Mouse (Mus musculus) adrenal gland, adult 2 months (tissue): ENCODE results near the gene Lman1l. TPM values are rescaled to one million over a fixed set of nuclear protein-coding genes. Genes with fewer than 3 reads are reported as not detected.

Source experiments
- DNase-seq: peaks from one replicate; pipeline ENCODE4 v3.0.0; 2021
- polyA plus RNA-seq: library from polyadenylated mRNA; depleted of rRNA; stranded (reverse); fragments of >200 nt; gene quantifications from 2 replicates; pipeline ENCODE4 v1.2.3, GENCODE M21; 2012
- total RNA-seq, 2 experiments: library from RNA; stranded (reverse); gene quantifications; 2 replicates each; pipeline ENCODE4 v1.2.3; 2021

The Lman1l gene
- total and polyA plus RNA-seq, 3 experiments: not detected

DNA sequence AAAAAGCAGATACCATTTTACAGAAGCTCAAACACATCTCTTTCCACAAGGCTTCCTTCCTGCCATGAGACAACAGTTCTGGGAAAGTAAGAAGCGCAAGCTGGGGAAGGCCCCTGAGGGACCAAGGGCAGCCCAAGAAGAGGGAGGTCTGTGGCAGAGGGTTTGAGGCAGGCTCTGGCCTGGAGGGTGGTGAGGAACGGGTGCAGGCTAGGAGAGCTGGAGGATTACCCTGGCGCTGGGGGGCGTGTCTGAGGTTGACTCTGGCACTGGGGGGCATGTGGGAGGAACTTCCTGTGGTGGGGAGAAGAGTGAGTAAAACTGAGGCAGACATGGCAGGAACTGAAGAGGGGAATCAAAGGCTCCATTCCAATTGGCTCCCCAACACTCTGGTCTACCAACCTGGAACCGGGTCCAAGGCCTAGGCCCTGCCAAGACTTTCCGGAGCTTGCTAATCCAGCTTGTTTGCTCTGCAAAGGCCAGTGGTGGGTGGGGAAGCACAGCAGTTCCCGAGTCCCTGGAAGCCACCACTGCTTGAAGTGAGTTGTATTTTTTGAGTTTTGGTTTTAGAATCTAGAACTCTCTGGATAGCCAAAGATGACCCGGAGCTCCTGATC, 2.9 kb downstream of the Lman1l start:
- no peak for DNase-seq

DNA sequence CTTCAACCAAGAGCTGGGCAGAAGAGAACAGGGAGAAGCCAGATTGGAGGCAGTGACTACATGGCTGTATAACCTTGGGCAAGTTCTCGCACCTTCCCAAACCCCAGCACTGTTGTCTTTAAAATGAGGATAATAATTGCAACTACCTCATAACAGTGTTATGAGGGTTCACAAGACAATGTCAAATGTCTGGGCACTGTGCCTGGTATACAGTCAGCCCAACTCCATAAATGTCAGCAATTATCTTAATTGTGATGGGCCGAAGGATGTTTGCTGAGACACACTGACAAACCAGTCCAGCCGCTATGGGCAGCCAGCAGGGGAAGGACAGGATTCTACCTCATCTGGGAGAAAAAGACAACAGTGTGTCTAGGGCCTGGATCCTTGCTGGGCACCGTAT, 5.8 kb downstream of the Lman1l start:
- DNase-seq: peak; percentile 68

DNA sequence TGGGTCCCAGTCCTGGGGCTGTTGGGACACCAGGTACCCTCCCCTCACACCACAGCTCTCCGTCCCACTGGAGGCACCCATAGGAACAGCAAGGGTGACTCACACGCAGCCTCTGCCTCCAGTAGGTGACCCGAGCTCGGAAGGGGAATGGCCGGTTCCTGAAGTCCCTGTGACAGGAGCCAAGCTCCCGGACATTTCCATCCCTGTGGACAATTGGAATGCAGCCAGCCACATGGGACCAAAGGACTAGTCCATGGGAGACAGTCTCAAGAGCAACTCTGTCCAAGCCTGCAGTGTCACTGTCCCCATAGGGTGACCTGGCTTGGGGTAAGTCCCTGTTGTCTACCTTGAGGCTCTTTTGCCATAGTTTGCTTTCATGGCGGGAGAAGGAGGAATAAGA, 6.6 kb downstream of the Lman1l start:
- DNase-seq: no peak

DNA sequence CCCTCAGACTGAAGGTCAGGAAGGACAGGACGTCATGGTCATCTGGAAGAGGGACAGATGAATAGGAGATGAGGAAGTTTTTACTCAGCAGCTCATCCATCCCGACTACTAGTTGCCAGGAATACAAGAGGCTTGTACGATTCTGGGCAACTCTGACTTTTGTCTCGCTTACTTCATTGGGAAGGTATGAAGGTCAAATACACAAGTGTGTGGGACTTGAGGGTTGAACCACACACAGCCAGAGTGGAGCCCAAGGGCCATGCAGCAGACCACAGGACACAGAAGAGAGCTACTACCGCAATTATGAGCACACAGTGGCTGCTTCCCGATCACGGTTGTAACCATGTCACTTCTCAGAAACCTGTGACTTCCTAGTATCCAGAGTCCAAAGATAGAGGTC, 8.0 kb downstream of the Lman1l start:
- DNase-seq: no peak

DNA sequence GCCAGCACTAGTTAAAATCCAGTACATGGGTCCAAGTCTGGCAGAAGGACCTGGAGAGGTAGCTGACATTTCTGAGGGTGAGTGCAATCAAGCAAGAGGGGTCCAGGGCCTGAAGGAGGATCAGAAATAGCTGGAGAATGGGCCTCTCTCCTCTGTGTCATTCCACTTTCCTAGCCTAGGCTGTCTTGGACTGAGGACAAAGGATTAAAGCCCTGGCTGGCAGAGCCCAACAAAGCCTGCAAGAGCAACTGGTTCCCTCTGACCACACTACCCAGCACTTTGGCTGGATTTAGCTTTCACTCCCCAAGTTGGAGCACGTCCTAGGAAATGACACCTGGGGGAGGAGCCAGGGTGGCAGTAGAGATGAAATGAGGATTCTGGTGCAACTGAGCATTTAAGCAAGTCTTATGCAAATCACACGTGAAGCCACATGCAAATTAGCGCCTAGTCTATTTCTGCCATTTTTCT, 10.2 kb downstream of the Lman1l start:
- no peak for DNase-seq

DNA sequence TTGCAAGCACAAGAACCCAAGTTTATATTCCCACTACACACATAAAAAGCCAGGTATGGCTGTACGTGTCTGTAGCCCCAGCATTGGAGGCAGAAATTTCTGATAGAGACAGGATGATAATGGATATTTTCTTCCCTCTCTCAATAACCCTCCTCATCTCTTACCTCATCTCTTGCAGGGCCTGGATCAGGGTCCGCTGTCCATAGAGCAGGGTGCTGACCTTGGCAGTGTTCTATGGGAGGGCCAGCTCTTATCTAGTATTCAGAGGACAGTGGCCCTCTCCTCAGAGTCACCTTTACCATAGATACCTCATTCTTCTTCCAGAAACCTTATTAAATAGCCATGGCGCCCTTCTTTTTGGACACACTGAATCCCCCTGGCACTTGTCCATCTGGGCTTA, 10.8 kb downstream of the Lman1l start:
- DNase-seq: no peak

DNA sequence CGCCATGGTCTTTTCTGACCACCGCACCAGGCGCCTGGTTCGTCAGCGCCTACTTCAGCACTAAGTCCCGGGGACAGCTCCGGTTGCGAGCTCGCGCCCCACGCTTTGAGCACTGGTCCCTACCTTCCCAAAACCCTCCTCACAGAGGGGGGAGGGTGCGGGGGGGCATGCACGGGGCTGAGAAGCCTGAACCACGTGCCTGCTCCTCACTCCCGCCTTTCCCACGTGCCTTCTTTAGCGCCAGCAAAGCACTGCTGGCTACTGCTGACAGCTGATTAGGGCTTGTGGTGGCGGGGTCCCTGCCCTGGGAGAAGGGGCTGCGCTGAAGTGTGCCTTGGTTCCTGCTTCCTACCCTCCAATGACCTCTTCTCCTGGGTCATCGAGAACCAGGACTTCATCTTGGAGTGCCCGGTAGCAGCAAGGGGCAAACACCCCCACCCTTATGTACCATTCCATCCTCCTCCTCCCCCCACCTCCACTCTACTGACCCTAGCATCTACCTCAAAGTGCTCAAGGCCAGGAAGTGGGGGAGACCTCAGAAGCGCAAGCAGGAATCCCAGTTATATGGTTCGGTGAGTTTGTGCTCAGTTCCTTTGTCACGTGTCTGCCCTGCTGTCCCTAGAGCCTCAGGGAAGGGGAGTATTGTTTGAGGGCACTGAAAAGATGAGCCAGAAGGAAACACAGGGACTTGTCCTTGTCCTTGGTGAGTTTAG, 14.3 kb downstream of the Lman1l start, which contains the start of gene Cplx3:
TSS of gene Cplx3 (minus strand) at position 143 of the 713 bp plus-strand sequence.
- DNase-seq: no peak

DNA sequence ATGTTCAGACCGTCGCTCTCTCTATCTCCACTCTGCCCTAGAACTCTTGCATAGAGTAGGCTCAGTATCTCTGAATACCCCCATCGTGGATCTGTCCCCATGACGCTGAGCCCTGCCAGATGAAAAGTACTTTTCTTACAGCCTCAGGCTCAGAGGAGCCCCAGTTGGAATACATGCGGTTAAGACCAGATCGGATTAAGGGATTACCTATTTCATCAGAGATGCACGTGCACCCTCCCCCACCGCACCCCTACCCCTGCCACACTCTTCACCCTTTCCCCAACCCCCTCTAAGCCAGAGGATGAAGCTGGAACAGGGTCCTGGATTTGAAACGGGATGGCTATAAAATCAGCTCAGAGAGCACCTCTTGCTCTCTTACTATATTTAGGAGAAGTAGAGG, 15.1 kb downstream of the Lman1l start:
- no peak for DNase-seq

DNA sequence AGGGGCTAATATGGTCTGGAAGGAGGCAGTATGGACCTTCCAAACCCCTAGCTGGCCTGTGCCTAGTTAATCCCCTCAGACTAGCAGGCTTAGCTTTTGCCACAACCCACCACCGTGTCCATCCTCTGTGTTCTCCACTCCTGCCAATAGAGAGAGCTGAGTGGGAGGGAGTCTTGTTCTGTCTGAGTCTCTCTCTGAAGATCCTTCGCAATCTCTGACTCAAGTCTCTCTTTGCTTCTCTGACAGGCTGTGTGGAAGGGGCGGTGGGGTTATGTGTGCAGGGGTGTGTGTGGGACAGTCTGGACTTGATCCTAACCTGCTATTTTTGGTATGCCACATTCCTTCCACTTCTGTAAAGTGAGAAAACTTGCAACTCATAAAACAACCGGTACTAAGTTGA, 15.7 kb downstream of the Lman1l start:
- no peak for DNase-seq

DNA sequence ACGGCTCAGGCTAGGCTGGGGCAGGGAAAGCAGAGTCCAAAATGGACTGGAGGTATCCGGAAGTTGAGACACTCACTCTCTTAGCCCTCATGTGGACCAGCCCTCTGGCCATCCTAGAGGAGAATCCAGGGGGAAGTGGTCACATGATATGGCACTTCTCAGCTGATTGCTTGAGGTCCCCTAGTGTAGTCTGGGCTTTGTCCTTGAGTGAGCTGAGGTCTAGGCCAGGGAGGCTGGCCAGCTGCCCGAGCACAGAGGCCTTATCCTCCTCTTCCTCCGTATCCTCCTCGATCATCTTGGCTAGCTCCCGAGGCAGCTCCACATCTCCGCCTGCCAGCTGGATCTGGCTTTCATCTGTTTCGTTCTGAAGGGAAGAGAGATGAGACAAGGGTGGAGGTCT, 18.5 kb downstream of the Lman1l start:
- no peak for DNase-seq

DNA sequence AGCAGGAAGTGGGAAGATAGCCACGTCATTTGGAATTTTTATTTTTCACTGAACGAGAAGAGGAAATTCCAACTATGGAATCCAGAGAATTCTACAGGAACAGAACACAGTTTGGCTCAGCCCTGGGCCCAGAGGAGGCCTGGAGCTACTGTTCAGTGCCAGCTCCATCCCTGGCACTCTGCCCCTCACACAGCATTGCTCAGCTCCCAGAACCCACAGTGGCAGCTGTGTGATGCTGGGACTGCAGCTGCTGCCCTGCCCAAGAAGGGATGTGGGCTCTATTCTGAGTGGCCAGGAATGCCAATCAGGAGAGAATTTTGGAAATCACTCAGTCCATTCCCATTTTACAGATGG, 19.2 kb downstream of the Lman1l start:
- no peak for DNase-seq

DNA sequence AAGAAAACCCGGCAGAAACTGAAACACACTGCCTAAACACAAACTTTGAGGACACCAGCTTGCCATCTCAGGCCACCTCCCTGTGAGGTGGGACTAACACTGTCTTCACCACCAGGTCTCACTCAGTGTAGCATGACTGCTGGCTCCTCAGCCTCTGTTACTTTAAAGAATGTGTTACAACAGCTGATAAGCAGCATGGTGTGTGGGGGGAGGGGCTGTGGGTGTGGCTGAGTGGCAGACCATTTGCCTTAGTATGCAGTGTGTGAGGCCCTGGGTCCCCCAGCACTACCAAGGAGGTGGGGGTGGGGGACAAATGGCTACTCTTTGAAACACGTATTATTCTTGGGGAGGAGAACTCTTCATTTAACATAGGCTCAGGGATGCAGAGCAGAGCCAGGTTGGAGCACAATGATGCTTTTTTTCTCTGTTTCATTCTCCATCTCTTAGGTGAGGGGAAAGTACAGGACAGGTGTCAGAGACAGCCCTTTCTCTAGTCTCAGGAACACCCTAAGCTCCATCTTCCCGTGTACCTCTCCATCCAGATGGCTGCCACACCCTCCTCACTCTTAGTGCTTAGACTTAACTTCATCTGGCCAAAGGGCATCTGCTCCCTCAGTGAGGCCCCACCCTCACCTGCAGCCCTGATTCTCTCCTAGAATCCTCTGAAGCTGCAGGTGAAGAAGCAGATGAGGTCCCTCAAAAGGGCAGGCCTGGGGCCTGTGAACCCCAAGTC, 19.8 kb downstream of the Lman1l start:
- DNase-seq: no peak

DNA sequence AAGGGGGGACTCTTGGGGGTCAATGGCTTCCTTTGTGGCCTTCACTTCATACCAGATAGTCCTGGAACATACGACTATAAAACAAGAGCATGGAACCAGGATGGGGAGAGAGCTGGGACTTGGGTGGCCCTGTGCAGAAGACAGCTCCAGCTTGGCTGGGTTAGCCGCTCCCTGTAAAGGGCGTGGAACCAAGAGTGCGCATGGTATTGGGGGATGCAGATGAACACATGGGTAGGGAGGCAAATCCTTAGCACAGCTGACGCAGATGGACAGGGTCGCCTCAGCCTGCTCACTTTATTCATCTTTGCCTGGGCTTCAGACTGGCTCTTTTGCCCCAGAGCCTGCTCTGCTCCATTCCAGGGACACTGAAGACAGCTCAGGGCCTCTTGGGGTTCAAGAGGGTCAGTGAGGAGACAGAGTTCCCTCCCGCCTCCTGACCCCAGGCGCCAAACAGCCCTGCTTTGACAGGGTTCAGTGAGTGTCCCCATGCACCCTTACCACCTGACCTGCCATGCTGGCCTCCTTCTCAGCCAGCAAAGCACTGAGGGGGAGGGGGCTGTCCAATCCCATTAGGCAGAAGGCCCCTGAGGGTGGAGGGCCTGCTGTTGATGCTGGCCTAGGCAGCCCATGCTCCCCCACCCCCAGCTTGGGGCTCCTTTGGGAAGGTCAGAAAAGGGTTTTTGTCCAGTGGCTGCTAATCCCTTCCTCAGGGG, 21.6 kb downstream of the Lman1l start:
- no peak for DNase-seq

DNA sequence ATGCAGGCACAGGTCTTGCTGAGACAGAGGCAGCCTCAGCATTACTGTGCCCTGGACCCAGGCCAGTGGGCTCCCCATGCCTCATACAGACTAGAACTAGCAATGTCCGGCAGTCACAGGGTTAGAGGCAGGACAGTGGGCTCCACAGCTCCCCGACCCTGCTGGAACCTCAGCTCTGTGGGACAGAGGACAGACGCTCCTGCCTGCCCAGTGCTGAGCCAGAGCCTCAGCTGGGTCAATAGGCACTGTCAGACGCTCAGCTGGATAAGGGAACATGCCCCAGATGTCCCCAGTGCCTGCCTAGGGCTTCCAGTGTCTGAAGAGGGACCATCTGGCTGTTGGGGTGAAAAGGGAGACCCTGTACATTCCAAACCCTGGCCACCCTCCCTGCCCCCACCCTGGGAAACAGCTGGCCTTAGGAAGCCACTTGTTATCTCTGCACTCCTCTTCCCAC, 22.6 kb downstream of the Lman1l start:
- no peak for DNase-seq

DNA sequence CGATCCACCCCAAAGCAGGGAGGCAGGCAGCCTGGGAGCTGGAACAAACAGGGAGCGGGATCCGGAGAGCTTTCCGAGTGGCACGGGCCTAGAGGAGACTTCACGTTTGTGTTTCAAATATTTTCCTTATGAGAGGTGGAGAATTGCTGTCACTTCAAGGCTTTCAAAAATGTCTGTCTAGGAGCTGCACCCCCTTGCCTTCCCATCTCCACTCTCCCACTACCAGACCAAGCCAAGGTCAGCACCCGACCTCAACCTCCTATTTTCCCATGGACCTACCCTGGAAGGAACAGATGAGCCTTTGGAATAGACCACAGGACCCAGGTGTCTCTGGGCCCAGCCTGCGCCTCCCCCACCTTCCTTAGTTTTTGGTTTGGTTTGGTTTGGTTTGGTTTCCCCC, 23.3 kb downstream of the Lman1l start:
- no peak for DNase-seq

DNA sequence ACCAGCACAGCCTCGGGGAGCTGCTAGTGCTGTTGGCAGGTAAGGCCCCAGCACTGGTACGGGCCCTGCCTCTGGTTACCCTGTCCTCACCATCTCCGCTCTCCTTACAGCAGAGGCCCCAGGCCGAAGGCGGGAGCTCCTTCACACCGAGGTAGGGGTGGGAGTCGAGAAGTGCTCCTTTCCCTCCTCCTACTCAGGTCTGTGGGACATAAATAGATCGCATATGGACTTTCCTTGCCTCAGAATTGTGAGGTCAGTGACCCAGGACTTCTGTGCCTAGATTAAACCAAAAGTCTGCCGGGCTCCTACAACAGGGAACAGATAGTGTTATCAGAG, 26.4 kb downstream of the Lman1l start:
- DNase-seq: no peak

DNA sequence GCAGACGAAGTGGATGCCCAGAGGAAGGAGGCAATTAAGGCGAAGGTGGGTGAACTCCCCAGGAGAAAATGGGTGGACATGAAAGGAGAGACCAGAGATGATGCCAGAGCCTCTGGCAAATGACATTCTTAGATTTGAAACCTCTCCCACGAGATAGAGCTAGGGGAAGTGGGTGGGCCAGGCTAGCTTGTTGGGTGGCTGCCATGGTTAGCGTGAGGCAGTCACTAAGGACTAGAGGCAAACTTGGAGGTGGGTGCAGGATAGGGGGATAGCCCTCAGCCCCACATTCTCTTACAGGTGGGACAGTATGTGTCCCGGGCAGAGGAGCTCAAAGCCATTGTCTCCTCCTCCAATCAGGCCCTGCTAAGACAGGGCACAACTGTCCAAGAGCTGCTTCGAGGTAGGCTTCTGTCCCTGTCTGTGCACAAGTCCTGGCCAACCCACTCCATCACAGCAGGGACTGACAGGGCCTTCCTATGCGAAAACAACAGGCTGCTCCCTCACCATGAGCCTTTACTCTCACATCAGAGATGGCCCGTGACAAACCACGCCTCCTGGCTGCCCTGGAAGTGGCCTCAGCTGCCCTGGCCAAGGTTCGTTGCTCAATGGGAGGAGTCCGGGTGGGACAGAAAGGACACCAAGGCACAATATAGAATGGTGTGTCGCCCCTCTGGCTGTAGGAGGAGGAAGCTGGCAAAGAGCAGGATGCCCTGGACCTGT, 27.0 kb downstream of the Lman1l start:
- DNase-seq: no peak

DNA sequence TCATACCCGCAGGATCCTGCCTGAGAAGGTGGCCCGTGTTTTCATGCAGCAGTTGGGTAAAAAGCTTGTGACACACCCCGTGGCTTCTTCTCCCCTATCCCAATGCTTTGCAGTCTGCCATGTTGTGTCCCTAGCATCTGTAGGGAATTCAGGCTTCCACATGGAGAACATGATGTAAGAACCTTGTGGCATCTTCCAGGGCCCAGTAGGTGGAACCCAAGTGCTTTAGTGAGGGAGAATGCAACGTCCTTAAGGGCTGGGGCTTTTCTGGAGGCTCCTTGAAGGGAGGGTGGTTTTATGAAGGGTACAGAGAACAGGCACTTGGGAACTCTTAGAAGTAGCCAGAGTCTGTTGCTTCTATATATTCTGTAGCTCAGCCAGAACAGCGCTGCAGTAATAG, 29.8 kb downstream of the Lman1l start:
- no peak for DNase-seq

DNA sequence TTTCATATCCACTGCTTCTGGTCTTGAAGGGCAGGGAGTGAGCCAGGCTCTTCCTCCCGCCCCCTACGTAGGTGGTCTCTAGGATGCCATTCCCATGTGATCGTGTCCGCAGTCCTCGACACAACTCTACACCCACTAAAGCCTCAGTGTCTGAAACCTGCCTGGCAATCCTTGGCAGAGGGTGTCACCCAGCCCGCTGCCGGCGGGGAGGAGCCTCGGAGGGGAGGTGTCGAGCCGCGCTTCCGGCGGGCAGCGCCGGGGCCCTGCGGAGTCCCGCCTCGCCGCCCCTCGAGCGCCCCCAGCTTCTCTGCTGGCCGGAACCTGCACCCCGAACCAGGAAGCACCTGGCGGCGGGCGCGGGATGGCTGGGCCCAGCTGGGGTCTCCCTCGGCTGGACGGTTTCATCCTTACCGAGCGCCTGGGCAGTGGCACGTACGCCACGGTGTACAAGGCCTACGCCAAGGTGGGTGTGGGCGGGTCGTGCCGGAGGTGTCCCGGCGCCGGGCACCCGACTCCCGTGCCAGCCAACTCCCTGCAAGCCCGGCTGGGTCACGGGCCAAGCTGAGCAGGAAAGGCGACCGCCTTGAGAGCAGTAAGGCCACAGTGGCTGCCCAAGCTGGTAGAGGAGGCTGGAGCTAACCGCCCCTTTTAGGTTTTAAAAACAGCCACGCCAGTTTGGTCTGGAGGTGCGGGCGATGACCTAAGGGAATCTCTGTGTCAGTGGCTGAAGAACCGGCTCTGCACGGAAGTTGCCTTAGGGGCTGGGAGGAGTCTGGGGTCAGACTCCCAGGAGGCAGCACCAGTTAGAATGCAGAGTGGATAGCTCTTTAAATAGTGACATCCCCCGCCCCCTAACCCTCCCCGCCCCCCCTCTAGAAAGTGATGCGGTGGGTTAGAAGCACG, 31.1 kb downstream of the Lman1l start, which contains the start of gene Ulk3:
TSS of gene Ulk3 (plus strand) at position 229 of the 903 bp plus-strand sequence.
- peak; percentile 92 for DNase-seq

DNA sequence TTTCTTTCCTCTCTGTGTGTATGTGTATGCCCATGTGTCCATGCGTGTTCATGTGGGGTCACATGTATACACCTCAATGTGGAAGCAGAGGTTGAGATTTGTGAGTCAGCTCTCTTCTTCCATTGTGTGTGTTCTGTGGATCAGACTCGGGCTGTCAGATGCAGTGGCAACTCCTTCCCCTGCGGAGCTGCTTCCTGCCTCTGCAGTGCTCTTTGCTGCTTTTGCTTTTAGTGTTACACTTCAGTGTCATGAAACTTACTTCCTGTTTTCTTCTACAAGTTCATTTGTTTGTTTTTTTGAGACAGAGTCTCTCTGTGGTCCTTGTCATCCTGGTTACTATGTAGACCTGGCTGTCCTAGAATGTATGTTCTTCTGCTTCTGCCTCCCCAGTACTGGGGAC, 35.6 kb downstream of the Lman1l start:
- no peak for DNase-seq
